In genomic region chr10:116773846-116774750, GRCm38 (mm10) we compare ENCODE assay signal across 10 mouse cellular contexts.
DNase-seq lines count a peak whose midpoint lies in the region; ATAC-seq lines count a peak whose summit lies in the region.
"Had no signal": no experiment of that assay in that cellular context is flagged by ENCODE, and none has a peak within 500 bp of the region (broad histone marks: within the 10 kb centered on the region; RNA-seq: fewer than 3 reads in every experiment).

No protein-coding gene starts in this region.

- H3K4me1 ChIP-seq in hindbrain, embryonic 10.5 days (replicated peaks), result peaks cover 5% of the 10 kb centered on the region; the same call in 1 of the 2 replicates
- H3K4me1 ChIP-seq in hindbrain, embryonic 11.5 days (replicated peaks; ENCODE audit: control insufficient read depth, insufficient read depth, low read length), result no peaks in the 10 kb centered on the region
- H3K4me1 ChIP-seq: liver, embryonic 12.5 days had no signal

- no peak for ATAC-seq in hindbrain, embryonic 11.5 days (ENCODE audit: low FRiP score)
- ATAC-seq: liver, embryonic 12.5 days had no signal

- no peak overlapping the region for H3K4me2 ChIP-seq in hindbrain, embryonic 11.5 days (replicated peaks; ENCODE audit: low read depth, low read length)
- H3K4me2 ChIP-seq: liver, embryonic 12.5 days had no signal

- H3K27me3 ChIP-seq in hindbrain, embryonic 10.5 days (ENCODE audit: insufficient read depth, poor library complexity, severe bottlenecking), result no peaks in the 10 kb centered on the region
- no peaks in the 10 kb centered on the region for H3K27me3 ChIP-seq in hindbrain, embryonic 11.5 days (ENCODE audit: control insufficient read depth, insufficient read depth, low read length)
- H3K27me3 ChIP-seq: liver, embryonic 12.5 days had no signal

- peak overlapping the region; percentile 35; the same call in 1 of the 2 replicates for H3K27ac ChIP-seq in hindbrain, embryonic 10.5 days
- H3K27ac ChIP-seq in hindbrain, embryonic 11.5 days (ENCODE audit: low read depth, low read length), result no peak overlapping the region
- H3K27ac ChIP-seq: layer of hippocampus, adult 2 months; liver, embryonic 12.5 days had no signal

- WGBS in hindbrain, embryonic 10.5 days, result 67% methylated on average over 15 of the region's 15 CpGs
- WGBS in hindbrain, embryonic 11.5 days, result 56% methylated on average over 15 of the region's 15 CpGs

- no peak overlapping the region for H3K9ac ChIP-seq in hindbrain, embryonic 11.5 days (ENCODE audit: low read depth, low read length)
- H3K9ac ChIP-seq: liver, embryonic 12.5 days had no signal

- DNase-seq in hindbrain, embryonic 10.5 days (ENCODE audit: low spot score), result no peak
- DNase-seq in hindbrain, embryonic 11.5 days (ENCODE audit: low spot score), result no peak
- peak; percentile 77 for DNase-seq in cerebellum, adult 11-12 months
- DNase-seq in gastrocnemius, postnatal 25 days, result peak; percentile 60
- peak; percentile 45 for DNase-seq in mesoderm, embryonic 11.5 days (ENCODE audit: low read depth, low spot score)
- DNase-seq in layer of hippocampus, adult 18-20 months (ENCODE audit: low spot score in 2 of 2), result no peak
- DNase-seq in testis, postnatal 14 days (ENCODE audit: low spot score), result no peak
- DNase-seq in kidney, postnatal 14 days, result no peak

- no peak overlapping the region for H3K4me3 ChIP-seq in hindbrain, embryonic 10.5 days
- H3K4me3 ChIP-seq in hindbrain, embryonic 11.5 days (ENCODE audit: low read depth, low read length), result no peak overlapping the region
- H3K4me3 ChIP-seq: layer of hippocampus, adult 2 months; liver, embryonic 12.5 days had no signal

- no peaks in the 10 kb centered on the region for H3K9me3 ChIP-seq in hindbrain, embryonic 10.5 days
- no peaks in the 10 kb centered on the region for H3K9me3 ChIP-seq in hindbrain, embryonic 11.5 days (ENCODE audit: control insufficient read depth, low read length)
- H3K9me3 ChIP-seq: liver, embryonic 12.5 days had no signal

- H3K36me3 ChIP-seq in hindbrain, embryonic 10.5 days, result no peaks in the 10 kb centered on the region
- H3K36me3 ChIP-seq in hindbrain, embryonic 11.5 days (ENCODE audit: control insufficient read depth, insufficient read depth, low read length), result no peaks in the 10 kb centered on the region
- H3K36me3 ChIP-seq: liver, embryonic 12.5 days had no signal

Comparison
In these comparisons a context has a peak if more than half of its experiments do, and no peak if none do; other contexts are left out.
1. DNase-seq: peak in cerebellum, adult 11-12 months (single experiment), gastrocnemius, postnatal 25 days (single experiment) and mesoderm, embryonic 11.5 days (single experiment); none in hindbrain, embryonic 10.5 days (single experiment), hindbrain, embryonic 11.5 days (single experiment), layer of hippocampus, adult 18-20 months (0 of 2), testis, postnatal 14 days (single experiment) and kidney, postnatal 14 days (single experiment).